Mouse (Mus musculus) bone marrow, adult 2 months (tissue): ENCODE data around the gene BC048403.

ENCODE experiments used
- CTCF ChIP-seq: fragments of 200-500 bp; IDR thresholded peaks from 2 replicates; pipeline ENCODE4 v1.5.1; 2011; ENCODE audit warnings: low read length, control low read depth; ENCODE audit not compliant: control insufficient read depth, insufficient read depth
- POLR2A ChIP-seq: fragments of 200-500 bp; IDR thresholded peaks from 2 replicates; pipeline ENCODE4 v1.6.1; 2011; ENCODE audit warnings: low read depth, mild to moderate bottlenecking, control low read depth, low read length, borderline replicate concordance; ENCODE audit not compliant: control insufficient read depth

GRCm38 (mm10) chr10:121788536-121788935 is 48.8 kb downstream of the BC048403 start:
- no peak for TF ChIP-seq CTCF
- no peak for TF ChIP-seq POLR2A
